Mouse (Mus musculus): ENCODE measurements around the gene Ppp1r2.

GRCm38 (mm10) chr16:31305199-31305919, 30.3 kb upstream of the Ppp1r2 start:
- TF ChIP-seq CTCF (IDR thresholded peaks at IDR 0.05; ENCODE audit: low read depth) (no peak), EP300 (IDR thresholded peaks at IDR 0.05; ENCODE audit: low read depth) (no peak)
